Mouse (Mus musculus): ENCODE measurements at regions not wholly inside any gene's neighbourhood (a gene's known extent, or its start where the extent isn't known, plus 50 kb on each side); places are given as distances from the start of the nearest gene placed in this dataset.
"Not testable (repeated sequence)": the region's sequence is repeated elsewhere in the genome, so short reads cannot be mapped to it uniquely, and the experiment has no call there.

GRCm38 (mm10) chr12:33496306-33496705 lies 66.9 kb downstream of the Twistnb start:
- ATAC-seq (replicated peaks; ENCODE audit: low FRiP score, low TSS enrichment, poor library complexity, severe bottlenecking), result no peak

DNA sequence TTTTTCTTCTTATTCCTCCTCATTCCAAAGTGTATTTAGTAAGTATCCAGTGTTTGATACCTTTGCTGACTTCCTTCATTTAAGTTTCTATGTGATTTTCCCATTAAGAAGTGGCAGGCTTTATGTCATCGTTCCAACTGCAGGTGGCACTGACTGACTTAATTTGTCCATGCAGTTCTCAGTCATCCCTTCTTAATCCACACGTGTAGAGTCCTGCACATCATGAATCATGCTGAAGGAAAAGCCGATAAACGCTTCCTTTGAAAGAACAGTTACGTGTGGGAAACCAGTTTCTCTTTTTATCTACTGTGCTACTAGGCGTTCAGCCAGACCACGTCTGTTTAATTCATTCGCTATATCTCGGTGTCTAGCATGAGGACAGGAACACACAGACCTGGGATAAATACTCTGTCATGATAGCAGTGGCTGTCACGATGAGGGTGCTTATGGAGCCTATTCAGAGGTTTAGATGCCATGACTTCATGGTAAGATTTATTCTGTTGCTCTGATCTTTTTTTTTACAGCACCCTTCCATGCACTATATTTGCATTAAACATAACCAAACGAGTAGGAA lies 68.0 kb downstream of the Twistnb start:
- 0 out of 2 replicates have a peak, but pooled peaks have one; percentile 52 for ATAC-seq (replicated peaks; ENCODE audit: low FRiP score, low TSS enrichment, poor library complexity, severe bottlenecking)

GRCm38 (mm10) chr12:33541566-33541965 lies 112.1 kb downstream of the Twistnb start:
- ATAC-seq (replicated peaks; ENCODE audit: low FRiP score, low TSS enrichment, poor library complexity, severe bottlenecking), result no peak

- not testable (repeated sequence) for ATAC-seq (replicated peaks; ENCODE audit: low FRiP score, low TSS enrichment, poor library complexity, severe bottlenecking)
These were observed 122.2 kb downstream of the Twistnb start for GRCm38 (mm10) chr12:33551660-33552059.

GRCm38 (mm10) chr12:33552231-33552630 lies 122.8 kb downstream of the Twistnb start:
- ATAC-seq (replicated peaks; ENCODE audit: low FRiP score, low TSS enrichment, poor library complexity, severe bottlenecking), result no peak

DNA sequence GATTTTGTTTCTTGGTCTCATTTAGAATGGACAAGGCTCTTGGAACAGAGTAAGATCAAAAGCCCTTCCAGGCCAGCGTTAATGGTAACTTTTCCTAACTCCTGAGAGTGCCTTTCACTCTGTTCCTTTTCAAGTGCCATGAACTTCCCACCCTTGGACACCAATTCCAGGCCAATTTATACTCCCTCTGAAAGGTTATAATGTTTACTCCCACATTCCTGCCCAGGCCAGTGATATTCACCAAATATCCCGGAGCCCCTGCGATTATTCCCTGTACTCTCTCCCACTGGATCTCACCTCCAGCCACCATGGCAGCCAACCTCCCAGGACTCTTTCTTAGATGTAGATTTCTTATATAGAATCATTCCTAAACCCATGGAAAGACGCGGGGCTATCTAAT lies 123.2 kb downstream of the Twistnb start:
- no peak for ATAC-seq (replicated peaks; ENCODE audit: low FRiP score, low TSS enrichment, poor library complexity, severe bottlenecking)

DNA sequence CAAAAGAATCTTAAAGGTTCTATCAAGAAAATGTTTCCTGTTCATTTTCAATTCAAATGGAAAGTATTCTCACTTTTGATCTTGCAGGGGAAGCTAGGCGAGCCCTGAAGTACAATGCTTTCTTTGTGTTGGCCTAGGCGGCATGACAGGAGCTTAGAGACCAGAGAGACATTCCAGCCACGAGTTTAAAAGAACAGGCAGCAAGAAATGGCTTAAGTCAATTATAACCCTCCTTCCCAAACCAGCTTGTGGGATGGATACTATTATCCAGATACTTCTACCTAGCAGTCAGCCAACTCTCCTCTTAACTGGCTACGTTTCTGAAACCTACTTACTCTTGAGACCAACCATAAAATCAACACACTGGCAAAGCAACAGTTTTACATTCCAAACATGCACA lies 124.3 kb downstream of the Twistnb start:
- ATAC-seq (replicated peaks; ENCODE audit: low FRiP score, low TSS enrichment, poor library complexity, severe bottlenecking), result no peak

GRCm38 (mm10) chr12:33561141-33561540 lies 131.7 kb downstream of the Twistnb start:
- ATAC-seq (replicated peaks; ENCODE audit: low FRiP score, low TSS enrichment, poor library complexity, severe bottlenecking), result no peak

- no peak for ATAC-seq (replicated peaks; ENCODE audit: low FRiP score, low TSS enrichment, poor library complexity, severe bottlenecking)
These were observed 148.5 kb downstream of the Twistnb start for GRCm38 (mm10) chr12:33577877-33578428.

GRCm38 (mm10) chr12:33580809-33581208 lies 151.4 kb downstream of the Twistnb start:
- ATAC-seq (replicated peaks; ENCODE audit: low FRiP score, low TSS enrichment, poor library complexity, severe bottlenecking), result no peak

DNA sequence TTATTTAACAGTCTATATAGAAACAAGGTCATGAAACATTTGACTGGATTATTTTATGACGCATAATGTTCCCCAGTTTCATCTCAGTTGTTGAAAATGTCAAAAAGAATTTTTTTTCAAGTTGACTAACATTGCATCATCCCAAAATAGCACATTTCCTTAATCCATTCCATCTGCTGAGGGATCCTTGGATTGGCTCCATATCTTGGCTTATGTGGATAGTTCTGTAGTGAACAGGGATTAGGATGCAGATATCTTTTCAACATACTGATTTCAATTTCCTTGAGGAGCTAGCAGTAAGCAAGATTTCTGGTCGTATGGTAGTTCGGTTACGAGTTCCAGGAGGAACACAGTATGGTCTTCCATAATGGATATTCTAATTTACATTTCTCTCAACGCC lies 161.6 kb downstream of the Twistnb start:
- ATAC-seq (replicated peaks; ENCODE audit: low FRiP score, low TSS enrichment, poor library complexity, severe bottlenecking), result no peak

- no peak for ATAC-seq (replicated peaks; ENCODE audit: low FRiP score, low TSS enrichment, poor library complexity, severe bottlenecking)
These were observed 163.0 kb downstream of the Twistnb start for GRCm38 (mm10) chr12:33592431-33592911.

GRCm38 (mm10) chr12:33592938-33593337 lies 163.5 kb downstream of the Twistnb start:
- no peak for ATAC-seq (replicated peaks; ENCODE audit: low FRiP score, low TSS enrichment, poor library complexity, severe bottlenecking)

DNA sequence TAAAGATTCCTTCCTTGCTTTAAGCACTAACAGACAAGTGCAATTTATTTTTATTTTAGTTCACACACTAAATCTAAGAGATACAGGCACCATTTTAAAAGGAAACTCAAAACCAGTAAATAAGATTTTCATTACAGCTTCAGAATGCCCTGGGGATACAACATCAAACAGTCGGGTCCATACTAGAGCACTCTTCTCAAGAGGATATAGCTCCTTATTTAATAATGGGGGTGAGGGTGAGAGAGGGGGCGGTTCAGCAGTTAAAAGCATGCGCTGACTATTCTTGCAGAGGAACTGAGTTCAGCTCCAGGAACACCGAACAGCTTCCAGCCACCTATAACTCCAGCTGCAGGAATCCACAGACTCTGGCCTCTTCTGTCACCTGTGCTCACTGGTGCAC lies 164.2 kb downstream of the Twistnb start:
- no peak for ATAC-seq (replicated peaks; ENCODE audit: low FRiP score, low TSS enrichment, poor library complexity, severe bottlenecking)

GRCm38 (mm10) chr12:33605393-33605792 lies 176.0 kb downstream of the Twistnb start:
- ATAC-seq (replicated peaks; ENCODE audit: low FRiP score, low TSS enrichment, poor library complexity, severe bottlenecking), result no peak

DNA sequence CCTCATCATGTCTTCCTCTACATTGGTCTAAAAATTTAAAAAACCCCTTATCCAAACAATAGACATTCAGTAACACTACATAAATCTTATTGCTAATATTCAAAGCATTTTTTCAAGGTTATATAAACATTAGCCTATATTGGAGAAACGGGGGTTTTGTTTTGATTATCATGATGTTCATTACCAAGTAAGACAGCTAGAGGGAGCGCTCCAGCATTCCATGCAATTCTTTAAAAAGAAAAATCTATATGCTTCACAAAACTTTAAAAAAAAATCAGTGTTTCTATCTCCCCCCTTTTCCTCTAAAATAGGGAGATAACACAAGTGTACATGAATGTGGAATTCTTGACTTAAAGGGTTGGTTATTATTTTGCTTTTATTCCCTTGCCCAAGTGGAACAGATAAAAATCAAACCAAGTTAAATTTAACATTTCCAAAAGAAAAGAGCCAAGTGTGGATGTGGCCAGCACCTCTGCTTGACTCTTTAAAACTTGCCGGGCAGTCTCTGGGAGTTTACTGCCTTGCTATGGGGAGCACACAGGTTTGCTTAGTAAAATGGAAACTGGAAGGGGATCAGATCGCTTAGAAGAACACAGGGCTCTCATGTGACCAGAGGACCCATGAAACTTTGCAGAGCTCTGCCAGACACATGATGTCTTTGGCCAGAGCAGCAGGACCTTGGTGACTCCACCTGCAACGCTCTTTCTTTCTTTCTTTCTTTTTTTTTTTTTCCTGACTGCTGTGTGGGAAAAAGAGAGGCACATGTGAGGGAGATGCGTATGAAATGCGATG lies 178.6 kb downstream of the Twistnb start:
- ATAC-seq (replicated peaks; ENCODE audit: low FRiP score, low TSS enrichment, poor library complexity, severe bottlenecking), result no peak

- no peak for ATAC-seq (replicated peaks; ENCODE audit: low FRiP score, low TSS enrichment, poor library complexity, severe bottlenecking)
These were observed 182.9 kb downstream of the Twistnb start for GRCm38 (mm10) chr12:33612378-33612777.

GRCm38 (mm10) chr12:33620391-33620790 lies 191.0 kb downstream of the Twistnb start:
- ATAC-seq (replicated peaks; ENCODE audit: low FRiP score, low TSS enrichment, poor library complexity, severe bottlenecking), result no peak

GRCm38 (mm10) chr12:33626092-33626882 lies 196.9 kb downstream of the Twistnb start:
- ATAC-seq (replicated peaks; ENCODE audit: low FRiP score, low TSS enrichment, poor library complexity, severe bottlenecking), result no peak

- no peak for ATAC-seq (replicated peaks; ENCODE audit: low FRiP score, low TSS enrichment, poor library complexity, severe bottlenecking)
These were observed 223.2 kb downstream of the Twistnb start for GRCm38 (mm10) chr12:33652597-33652996.
